Mouse (Mus musculus) olfactory bulb, adult 2 months (tissue): ENCODE measurements around the gene Nxph4.

ENCODE experiments used
- CTCF ChIP-seq: fragments of 200-500 bp; IDR thresholded peaks from 2 replicates; pipeline ENCODE4 v1.5.1; 2012; ENCODE audit warnings: low read depth, mild to moderate bottlenecking, low read length, moderate library complexity; ENCODE audit not compliant: insufficient read depth
- POLR2A ChIP-seq: fragments of 200-500 bp; IDR thresholded peaks from 2 replicates; pipeline ENCODE4 v1.6.1; 2012; ENCODE audit warnings: mild to moderate bottlenecking, low read depth, low read length, moderate library complexity; ENCODE audit not compliant: insufficient read depth

DNA sequence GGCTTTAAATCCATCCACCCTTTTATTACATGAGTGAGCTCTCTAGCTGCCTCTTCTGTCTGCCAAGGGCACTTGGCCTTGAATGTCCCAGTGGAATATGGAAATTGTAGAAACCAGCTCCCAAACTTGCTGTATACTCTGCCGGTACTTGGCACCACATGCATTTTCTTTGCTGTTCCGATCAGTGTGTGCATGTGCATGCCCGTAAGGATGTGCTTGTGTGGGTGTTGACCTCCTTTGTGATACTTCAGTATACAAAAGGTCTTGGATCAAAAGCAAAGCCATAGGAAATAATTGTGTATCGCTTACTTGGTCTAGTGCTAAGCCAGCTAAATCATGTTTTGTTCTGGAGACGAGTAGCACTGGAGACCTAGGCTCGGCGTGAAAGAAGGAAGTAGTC lies 45.5 kb downstream of the Nxph4 start:
- no peak for TF ChIP-seq CTCF
- TF ChIP-seq POLR2A: no peak
